Mouse (Mus musculus) midbrain, embryonic 14.5 days (tissue): ENCODE measurements at regions not wholly inside any gene's neighbourhood (a gene's known extent, or its start where the extent isn't known, plus 50 kb on each side); places are given as distances from the start of the nearest gene placed in this dataset.
A peak's percentile ranks its signal among the peaks of the same experiment; 100 is the strongest.

Experiments
- ATAC-seq: fragments of 200-750 bp; cut with Nextera tagmentation; 2 replicates; pipeline ENCODE4 v1.8.0; 2017; ENCODE audit warnings: moderate number of reproducible peaks, moderate library complexity; ENCODE audit not compliant: low FRiP score, low TSS enrichment
- DNase-seq: peaks from one replicate; pipeline ENCODE4 v3.0.0-alpha.2; 2015
- H3K27ac ChIP-seq: fragments of 300-500 bp; sonication (generic); replicated peaks from 2 replicates; pipeline ENCODE4 v1.5.1; 2014; ENCODE audit warnings: mild to moderate bottlenecking, low read depth, low read length, moderate library complexity
- H3K27me3 ChIP-seq: fragments of 300-500 bp; sonication (generic); 2 replicates; pipeline ENCODE4 v1.6.1; 2014; ENCODE audit warnings: low read length, control low read depth, mixed read lengths; ENCODE audit not compliant: control insufficient read depth, insufficient read depth
- H3K36me3 ChIP-seq: fragments of 300-500 bp; sonication (generic); 2 replicates; pipeline ENCODE4 v1.6.1; 2014; ENCODE audit warnings: low read length, control low read depth; ENCODE audit not compliant: control insufficient read depth, insufficient read depth
- H3K4me1 ChIP-seq: fragments of 300-500 bp; sonication (generic); 2 replicates; pipeline ENCODE4 v1.6.1; 2014; ENCODE audit warnings: mild to moderate bottlenecking, antibody characterized with exemption, low read length, control low read depth; ENCODE audit not compliant: control insufficient read depth, insufficient read depth
- H3K4me2 ChIP-seq: fragments of 300-500 bp; sonication (generic); 2 replicates; pipeline ENCODE4 v1.6.1; 2014; ENCODE audit warnings: mild to moderate bottlenecking, low read length, moderate library complexity
- H3K4me3 ChIP-seq: fragments of 300-500 bp; sonication (generic); replicated peaks from 2 replicates; pipeline ENCODE4 v1.5.1; 2014; ENCODE audit warnings: low read depth, low read length
- H3K9ac ChIP-seq: fragments of 300-500 bp; sonication (generic); replicated peaks from 2 replicates; pipeline ENCODE4 v1.6.1; 2014; ENCODE audit warnings: mild to moderate bottlenecking, low read length, moderate library complexity
- H3K9me3 ChIP-seq: fragments of 300-500 bp; sonication (generic); 2 replicates; pipeline ENCODE4 v1.6.1; 2016; ENCODE audit warnings: low read length, control low read depth, mixed read lengths; ENCODE audit not compliant: control insufficient read depth
- WGBS: fragments of 180-500 bp; shearing (Covaris S2); extraction: QIAGEN DNeasy Blood & Tissue Kit; methylation state at CpG from one replicate; pipeline ENCODE4 v1.1.7; 2014; 5-methylcytosine and 5-hydroxymethylcytosine counted together

- no peak overlapping the region for H3K27ac ChIP-seq
- WGBS = 88% methylated on average over 4 of the region's 4 CpGs
These were observed 81.4 kb downstream of the Tfap2b start for GRCm38 (mm10) chr1:19290098-19290497.

GRCm38 (mm10) chr1:19321598-19321997 lies 112.9 kb downstream of the Tfap2b start:
- 49% methylated on average over 1 of the region's 1 CpGs for WGBS

More at GRCm38 (mm10) chr1:19290098-19290497, 81.4 kb downstream of the Tfap2b start:
- ATAC-seq = no peak
- Histone ChIP-seq H3K4me1 (no peaks in the 10 kb centered on the region), H3K9me3 (no peaks in the 10 kb centered on the region), H3K27me3 (no peaks in the 10 kb centered on the region), H3K4me2 (no peak overlapping the region), H3K4me3 (no peak overlapping the region), H3K36me3 (no peaks in the 10 kb centered on the region), H3K9ac (no peak overlapping the region)
- DNase-seq = no peak

GRCm38 (mm10) chr1:19336062-19336461 lies 127.3 kb downstream of the Tfap2b start:
- H3K36me3 ChIP-seq = no peaks in the 10 kb centered on the region

More at GRCm38 (mm10) chr1:19321598-19321997, 112.9 kb downstream of the Tfap2b start:
- DNase-seq (no peak), ATAC-seq (no peak)
- H3K9me3 ChIP-seq = no peaks in the 10 kb centered on the region
- no peak overlapping the region for H3K4me3 ChIP-seq
- H3K4me2 ChIP-seq = no peak overlapping the region
- no peaks in the 10 kb centered on the region for H3K4me1 ChIP-seq
- H3K36me3 ChIP-seq = no peaks in the 10 kb centered on the region
- H3K27ac ChIP-seq = no peak overlapping the region
- H3K27me3 ChIP-seq = no peaks in the 10 kb centered on the region
- no peak overlapping the region for H3K9ac ChIP-seq

GRCm38 (mm10) chr1:19337207-19337606 lies 128.5 kb downstream of the Tfap2b start:
- Histone ChIP-seq H3K27ac (no peak overlapping the region), H3K9ac (no peak overlapping the region), H3K27me3 (no peaks in the 10 kb centered on the region), H3K36me3 (no peaks in the 10 kb centered on the region), H3K4me3 (no peak overlapping the region), H3K4me2 (no peak overlapping the region), H3K4me1 (no peaks in the 10 kb centered on the region), H3K9me3 (no peaks in the 10 kb centered on the region)
- DNase-seq (peak; percentile 0), ATAC-seq (no peak)
- 65% methylated on average over 3 of the region's 3 CpGs for WGBS

More at GRCm38 (mm10) chr1:19336062-19336461, 127.3 kb downstream of the Tfap2b start:
- DNase-seq (no peak), ATAC-seq (no peak)
- Histone ChIP-seq H3K27ac (no peak overlapping the region), H3K4me3 (no peak overlapping the region), H3K9ac (no peak overlapping the region), H3K27me3 (no peaks in the 10 kb centered on the region), H3K4me1 (no peaks in the 10 kb centered on the region), H3K9me3 (no peaks in the 10 kb centered on the region), H3K4me2 (no peak overlapping the region)
- 93% methylated on average over 1 of the region's 1 CpGs for WGBS

- H3K27ac ChIP-seq = no peak overlapping the region
- no peak overlapping the region for H3K9ac ChIP-seq
- DNase-seq (no peak), ATAC-seq (no peak)
- H3K4me2 ChIP-seq = no peak overlapping the region
- H3K4me1 ChIP-seq = no peaks in the 10 kb centered on the region
- 83% methylated on average over 4 of the region's 4 CpGs for WGBS
- H3K9me3 ChIP-seq = no peaks in the 10 kb centered on the region
- no peaks in the 10 kb centered on the region for H3K27me3 ChIP-seq
- no peaks in the 10 kb centered on the region for H3K36me3 ChIP-seq
- H3K4me3 ChIP-seq = no peak overlapping the region
These were observed 135.7 kb downstream of the Tfap2b start for GRCm38 (mm10) chr1:19344445-19344844.

- no peaks in the 10 kb centered on the region for H3K36me3 ChIP-seq
- H3K27ac ChIP-seq = no peak overlapping the region
- ATAC-seq (no peak), DNase-seq (peak; percentile 18)
- no peak overlapping the region for H3K4me3 ChIP-seq
- H3K9me3 ChIP-seq = no peaks in the 10 kb centered on the region
- 62% methylated on average over 4 of the region's 4 CpGs for WGBS
- no peaks in the 10 kb centered on the region for H3K4me1 ChIP-seq
- no peak overlapping the region for H3K9ac ChIP-seq
- no peaks in the 10 kb centered on the region for H3K27me3 ChIP-seq
- no peak overlapping the region for H3K4me2 ChIP-seq
These were observed 141.8 kb downstream of the Tfap2b start for GRCm38 (mm10) chr1:19350495-19350894.

GRCm38 (mm10) chr1:19384856-19385255 lies 176.1 kb downstream of the Tfap2b start:
- DNase-seq (no peak), ATAC-seq (no peak)
- no peaks in the 10 kb centered on the region for H3K9me3 ChIP-seq
- H3K4me2 ChIP-seq = no peak overlapping the region
- no peak overlapping the region for H3K4me3 ChIP-seq
- no peak overlapping the region for H3K27ac ChIP-seq
- no peak overlapping the region for H3K9ac ChIP-seq
- no peaks in the 10 kb centered on the region for H3K27me3 ChIP-seq
- no peaks in the 10 kb centered on the region for H3K36me3 ChIP-seq
- WGBS = 61% methylated on average over 1 of the region's 1 CpGs
- no peaks in the 10 kb centered on the region for H3K4me1 ChIP-seq

GRCm38 (mm10) chr1:19388864-19389505 lies 180.3 kb downstream of the Tfap2b start:
- 80% methylated on average over 1 of the region's 1 CpGs for WGBS
- H3K36me3 ChIP-seq = no peaks in the 10 kb centered on the region

GRCm38 (mm10) chr1:19407556-19407955 lies 198.8 kb downstream of the Tfap2b start:
- DNase-seq = no peak
- 83% methylated on average over 2 of the region's 2 CpGs for WGBS

More at GRCm38 (mm10) chr1:19388864-19389505, 180.3 kb downstream of the Tfap2b start:
- no peak overlapping the region for H3K4me2 ChIP-seq
- no peak overlapping the region for H3K9ac ChIP-seq
- H3K9me3 ChIP-seq = no peaks in the 10 kb centered on the region
- no peak overlapping the region for H3K27ac ChIP-seq
- H3K4me3 ChIP-seq = no peak overlapping the region
- H3K27me3 ChIP-seq = no peaks in the 10 kb centered on the region
- DNase-seq (no peak), ATAC-seq (no peak)
- no peaks in the 10 kb centered on the region for H3K4me1 ChIP-seq

More at GRCm38 (mm10) chr1:19407556-19407955, 198.8 kb downstream of the Tfap2b start:
- H3K27me3 ChIP-seq = no peaks in the 10 kb centered on the region
- no peaks in the 10 kb centered on the region for H3K4me1 ChIP-seq
- no peak overlapping the region for H3K4me3 ChIP-seq
- no peak overlapping the region for H3K27ac ChIP-seq
- H3K36me3 ChIP-seq = no peaks in the 10 kb centered on the region
- H3K9me3 ChIP-seq = no peaks in the 10 kb centered on the region
- H3K9ac ChIP-seq = no peak overlapping the region
- H3K4me2 ChIP-seq = no peak overlapping the region
- ATAC-seq = no peak
